Mouse (Mus musculus) gastrocnemius, postnatal 36 days (tissue): ENCODE data around the gene Sspo. TPM values are rescaled to one million over a fixed set of nuclear protein-coding genes. Genes with fewer than 3 reads are reported as not detected.
"Not testable (repeated sequence)": the region's sequence is repeated elsewhere in the genome, so short reads cannot be mapped to it uniquely, and the experiment has no call there.

ENCODE experiments used
- DNase-seq, 2 experiments: peaks; one replicate each; pipeline ENCODE4 v3.0.0; 2022
- intact Hi-C: fragments of 180-260 bp; cut with DNase I; formaldehyde crosslinking; loops from one replicate; pipeline ENCODE4 v1.15.1; 2025
- total RNA-seq, 2 experiments: library from RNA; stranded (reverse); gene quantifications; 2 replicates each; pipeline ENCODE4 v1.2.3; 2021

Gene Sspo
- total RNA-seq, 2 experiments from 2014 or later = 0.39 to 0.54 TPM

- no peak for DNase-seq
- intact Hi-C loops = no loop called here
Measured at GRCm38 (mm10) chr6:48467490-48467889, 19.5 kb downstream of the Sspo start.

DNA sequence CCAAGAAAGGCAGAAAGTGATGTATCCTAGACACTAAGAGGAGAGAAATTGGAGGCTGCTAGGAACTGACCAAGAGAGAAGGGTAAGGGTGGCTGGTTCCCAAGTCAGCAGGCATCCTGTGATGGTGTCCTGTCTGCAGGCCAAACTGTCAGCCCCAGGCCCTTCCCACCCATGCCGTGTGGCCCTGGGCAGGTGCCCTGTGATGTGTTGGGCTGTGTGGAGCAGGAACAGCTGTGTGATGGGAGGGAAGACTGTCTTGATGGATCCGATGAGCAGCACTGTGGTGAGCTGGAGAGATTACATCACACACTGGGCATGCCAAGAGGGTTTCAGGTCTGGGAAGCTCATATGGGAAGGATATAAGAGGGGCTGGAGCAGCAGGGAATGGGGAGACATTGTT, 22.7 kb downstream of the Sspo start:
- no peak for DNase-seq
- intact Hi-C loops = no loop called here

DNA sequence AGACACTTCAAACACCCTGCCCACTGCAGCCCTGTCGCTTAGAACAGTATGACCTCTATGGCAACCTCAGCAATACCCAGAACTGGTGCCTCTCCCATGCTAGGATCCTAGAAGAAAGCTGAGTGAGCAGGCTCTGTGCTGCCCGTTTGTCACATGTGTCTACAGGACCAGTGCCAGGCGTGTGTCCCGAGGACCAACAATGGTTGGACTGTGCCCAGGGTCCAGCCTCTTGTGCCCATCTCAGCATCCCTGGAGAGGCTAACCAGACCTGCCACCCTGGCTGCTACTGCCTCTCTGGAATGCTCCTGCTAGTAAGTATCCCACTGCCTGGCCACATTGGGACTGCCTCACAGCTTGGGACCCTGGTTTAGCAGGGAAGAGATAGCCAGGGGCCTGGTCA, 30.4 kb downstream of the Sspo start:
- intact Hi-C loops = no loop called here
- DNase-seq = no peak

DNA sequence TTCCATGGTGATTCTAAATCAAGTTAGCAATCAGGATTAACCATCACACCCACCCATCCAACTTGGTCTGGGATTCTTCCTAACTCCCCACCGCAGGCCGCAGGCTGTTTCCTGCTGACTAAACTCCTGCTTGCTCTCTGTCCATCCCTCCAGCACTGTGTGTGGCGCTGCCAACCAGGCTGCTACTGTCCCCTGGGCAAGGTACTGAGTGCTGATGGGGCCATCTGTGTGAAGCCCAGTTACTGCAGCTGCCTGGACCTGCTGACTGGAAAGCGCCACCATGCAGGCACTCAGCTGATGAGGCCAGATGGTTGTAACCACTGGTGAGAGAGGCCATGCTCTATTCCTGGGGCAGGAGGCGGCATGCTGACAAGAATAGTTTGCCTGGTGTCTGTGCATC, 34.5 kb downstream of the Sspo start:
- no peak for DNase-seq
- intact Hi-C loops = no loop called here

DNA sequence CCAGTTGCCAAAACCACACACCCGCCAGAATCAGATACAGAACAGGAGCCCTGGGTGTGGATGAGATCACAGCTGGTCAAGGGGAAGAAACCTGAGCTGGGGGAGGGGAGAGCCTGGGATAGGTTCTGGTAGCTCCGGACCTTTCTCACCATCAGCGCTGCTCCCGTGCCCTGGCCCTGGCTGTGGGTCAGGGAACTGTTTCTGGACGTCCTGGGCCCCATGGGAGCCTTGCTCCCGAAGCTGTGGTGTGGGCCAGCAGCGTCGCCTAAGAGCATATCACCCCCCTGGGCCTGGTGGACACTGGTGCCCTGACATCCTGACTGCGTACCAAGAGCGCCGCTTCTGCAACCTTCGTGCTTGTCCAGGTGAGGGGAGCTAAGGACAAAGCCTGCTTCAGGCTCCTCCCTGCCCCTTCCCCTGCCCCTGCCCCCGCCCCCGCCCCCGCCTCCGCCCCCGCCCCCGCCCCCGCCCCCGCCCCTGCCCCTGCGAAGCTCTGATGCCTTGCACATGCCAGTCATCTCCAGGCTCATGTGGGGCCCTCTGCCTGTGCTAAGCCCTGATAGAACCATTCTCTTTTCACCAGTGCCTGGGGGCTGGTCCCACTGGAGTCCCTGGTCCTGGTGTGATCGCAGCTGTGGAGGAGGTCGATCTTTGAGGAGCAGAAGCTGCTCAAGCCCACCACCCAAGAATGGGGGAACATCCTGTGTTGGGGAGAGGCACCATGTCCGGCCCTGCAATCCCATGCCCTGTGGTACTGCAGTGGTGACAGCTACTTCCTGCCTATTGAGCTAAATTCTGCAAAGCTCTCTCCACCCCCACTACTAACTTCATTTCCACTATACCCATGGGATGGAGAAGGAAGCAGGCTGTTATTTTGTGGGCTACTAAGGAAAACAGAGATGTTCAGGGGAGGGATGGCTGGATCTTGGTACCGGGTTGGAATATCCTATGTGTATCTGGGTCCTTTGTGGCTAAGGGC, 40.0 kb downstream of the Sspo start:
- peak; percentile 47 to 57 for DNase-seq
- intact Hi-C loops = no loop called here

DNA sequence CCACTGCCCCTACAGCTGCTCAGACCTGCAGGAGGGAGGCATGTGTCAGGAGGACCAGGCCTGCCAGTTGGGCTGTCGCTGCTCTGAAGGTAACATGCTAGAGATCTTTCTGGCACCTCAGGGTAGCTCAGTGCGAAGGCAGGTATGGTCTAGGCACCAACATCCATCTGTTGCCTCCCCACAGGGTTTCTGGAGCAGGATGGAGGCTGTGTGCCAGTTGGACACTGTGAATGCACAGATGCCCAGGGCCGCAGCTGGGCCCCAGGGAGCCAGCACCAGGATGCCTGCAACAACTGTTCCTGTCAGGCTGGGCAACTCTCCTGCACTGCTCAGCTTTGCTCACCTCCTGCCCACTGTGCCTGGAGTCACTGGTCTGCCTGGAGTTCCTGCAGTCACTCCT, 41.7 kb downstream of the Sspo start:
- intact Hi-C loops = no loop called here
- no peak for DNase-seq

GRCm38 (mm10) chr6:48491361-48491760, 43.3 kb downstream of the Sspo start:
- DNase-seq = no peak
- intact Hi-C loops = no loop called here

- intact Hi-C loops = no loop called here
- DNase-seq = no peak
Measured at GRCm38 (mm10) chr6:48493136-48493730, 45.2 kb downstream of the Sspo start.

DNA sequence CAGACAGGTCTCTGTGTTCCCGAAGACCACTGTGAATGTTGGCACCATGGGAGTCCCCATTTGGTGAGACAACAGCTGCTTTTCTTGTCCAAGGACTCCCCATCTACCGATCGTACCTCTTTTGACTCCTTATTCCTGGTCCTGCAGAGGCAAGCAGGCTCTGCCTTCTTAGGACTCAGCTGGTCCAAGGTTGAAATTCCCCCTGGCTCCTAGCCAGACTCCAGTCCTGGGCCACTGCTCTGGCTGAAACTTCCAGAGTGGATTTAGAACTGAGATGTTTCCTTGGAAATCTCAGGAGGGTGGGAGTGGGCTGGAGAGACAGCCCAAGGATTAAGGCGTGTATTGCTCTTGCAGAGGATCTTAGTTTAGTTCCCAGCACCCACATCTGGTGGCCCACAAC, 49.5 kb downstream of the Sspo start:
- no peak for DNase-seq
- intact Hi-C loops = loop anchor here (5.0 kb wide), 1 partner anchor 35 kb away; no protein-coding TSS in a partner anchor

DNA sequence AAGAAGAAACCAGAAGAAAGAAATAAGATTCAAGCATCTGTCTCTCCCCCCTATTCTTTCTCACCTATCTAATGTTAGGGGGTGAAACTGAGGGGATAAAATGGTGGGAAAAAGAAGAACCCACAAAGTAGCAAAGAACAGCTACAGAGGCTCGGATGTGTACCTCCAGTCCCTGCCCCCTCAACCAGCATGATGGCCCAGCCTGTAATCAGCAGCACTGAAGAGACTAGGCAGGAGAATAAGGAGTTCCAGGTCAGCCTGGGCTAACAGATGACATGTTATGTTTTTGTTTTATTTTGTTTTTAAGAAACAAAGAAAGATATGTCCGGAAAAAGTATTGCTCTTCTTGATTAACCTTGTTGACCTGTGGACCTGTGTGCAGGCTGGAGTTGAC, 55.8 kb downstream of the Sspo start:
- intact Hi-C loops = loop anchor here (2.0 kb wide), 1 partner anchor 59 kb away; the partner anchor contains the start of gene Zfp467
- no peak for DNase-seq

DNA sequence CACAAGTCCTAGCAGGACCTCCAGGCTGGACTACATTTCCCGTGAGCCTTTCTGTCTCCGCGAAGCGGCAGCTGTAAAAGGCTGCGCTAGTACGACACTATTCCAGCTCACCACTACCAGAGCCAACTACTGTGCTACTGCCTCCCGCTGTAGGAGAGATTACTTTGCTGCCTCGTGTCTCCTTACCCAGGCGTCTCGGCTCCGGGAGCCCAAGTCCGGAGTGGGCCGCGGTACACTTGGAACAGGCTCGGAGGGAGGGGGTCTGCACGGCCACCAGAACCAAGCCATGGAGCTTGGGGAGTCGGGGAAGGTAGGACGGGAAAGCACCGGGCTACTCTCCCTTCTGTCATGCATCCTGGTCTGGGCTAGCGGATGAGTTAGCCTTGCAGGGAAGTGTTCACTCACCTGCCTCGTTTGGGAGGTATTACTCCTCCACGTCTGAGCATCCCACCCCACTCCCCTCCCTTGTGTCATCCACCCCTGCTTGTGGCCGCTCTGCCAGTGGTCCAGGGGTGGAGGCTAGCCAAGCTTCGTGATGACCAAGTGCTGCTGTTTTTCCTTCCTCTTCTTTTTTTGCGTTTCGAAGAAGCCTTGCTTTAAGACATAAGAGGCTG, 56.3 kb downstream of the Sspo start:
- intact Hi-C loops = loop anchor here (2.0 kb wide), 1 partner anchor 60 kb away; the partner anchor contains the start of gene Zfp467
- DNase-seq = peak; percentile 63 to 64

DNA sequence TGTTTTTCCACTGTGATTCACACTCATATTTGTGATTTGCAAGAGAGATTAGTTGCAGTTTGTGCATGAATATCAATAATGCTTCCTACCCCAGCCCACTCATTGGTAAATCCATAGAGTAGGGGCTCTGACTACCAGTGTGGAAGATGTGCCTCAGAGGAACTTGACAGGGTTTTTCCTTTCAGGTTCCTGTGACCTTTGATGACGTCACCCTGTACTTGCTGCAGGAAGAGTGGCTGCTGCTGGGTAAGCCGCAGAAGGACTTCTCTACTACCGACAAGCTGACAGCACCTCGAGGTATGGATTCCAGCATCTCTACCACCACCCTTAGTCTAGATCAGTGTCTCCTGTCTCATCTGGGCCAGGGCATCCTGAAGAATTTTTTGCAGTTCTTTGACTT, 60.1 kb downstream of the Sspo start:
- no peak for DNase-seq
- intact Hi-C loops = no loop called here

- intact Hi-C loops = no loop called here
- no peak for DNase-seq
Measured at GRCm38 (mm10) chr6:48510426-48510825, 62.4 kb downstream of the Sspo start.

- intact Hi-C loops = no loop called here
- no peak for DNase-seq
Measured at GRCm38 (mm10) chr6:48511861-48512260, 63.8 kb downstream of the Sspo start.

DNA sequence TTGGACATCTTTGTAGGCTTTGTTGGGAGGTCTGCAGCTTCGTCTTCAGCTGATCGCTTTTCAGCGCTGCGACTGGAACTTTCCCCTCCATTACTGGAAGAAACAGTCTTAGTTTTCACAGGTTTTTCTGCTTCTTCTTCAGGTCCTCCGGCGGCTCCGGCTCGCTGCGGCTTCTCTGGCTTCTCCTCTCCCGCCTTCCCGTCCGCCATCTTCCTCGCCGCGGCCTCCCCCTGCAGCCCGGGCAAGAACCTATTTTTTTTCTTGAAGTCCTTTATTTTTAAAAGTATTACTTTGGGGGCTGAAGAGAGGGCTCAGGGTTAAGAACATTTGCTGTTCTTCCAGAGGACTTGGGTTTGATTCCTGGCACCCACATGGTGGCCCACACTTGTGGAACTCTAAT, 76.9 kb downstream of the Sspo start:
- intact Hi-C loops, DNase-seq: not testable (repeated sequence)

DNA sequence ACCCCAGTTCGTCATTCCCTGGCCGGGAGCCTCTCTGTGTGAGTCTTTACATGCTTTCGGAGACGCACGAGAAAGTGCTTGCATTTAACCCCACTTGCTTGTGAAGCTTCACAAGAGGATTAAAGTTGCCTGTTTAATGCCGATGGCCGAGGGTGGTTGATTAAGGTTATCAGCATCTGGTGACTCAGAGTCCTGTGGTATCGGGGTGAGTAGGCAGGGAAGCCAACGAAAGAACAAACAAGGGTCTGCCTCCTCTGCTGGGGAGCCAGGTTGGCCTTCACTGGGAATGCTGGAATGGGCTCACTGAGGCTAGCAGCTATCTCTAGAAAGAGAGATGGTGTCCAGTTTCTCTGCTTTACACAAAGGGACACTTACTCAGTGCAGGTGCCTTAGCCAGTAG, 79.9 kb downstream of the Sspo start:
- intact Hi-C loops = no loop called here

DNA sequence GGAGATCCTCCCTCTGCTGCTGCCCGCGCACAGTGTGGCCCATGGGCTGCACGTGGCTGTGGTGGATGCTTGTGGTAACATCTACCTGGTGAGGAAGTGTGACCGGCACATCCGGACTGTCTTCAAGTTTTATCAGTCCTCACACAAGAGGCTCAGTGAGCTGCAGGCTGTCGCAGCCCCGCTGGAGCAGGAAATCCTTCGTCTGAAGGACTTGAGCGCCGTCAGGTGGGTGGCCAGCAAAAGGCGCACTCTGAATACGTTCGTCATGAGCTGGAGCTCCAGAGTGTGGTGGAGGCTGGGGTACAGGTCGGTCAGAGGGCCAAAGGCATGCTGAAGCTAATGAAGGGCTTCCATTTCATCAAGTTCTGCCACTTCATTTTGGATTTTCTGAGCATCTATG, 81.2 kb downstream of the Sspo start:
- intact Hi-C loops = no loop called here
- DNase-seq = no peak

More for the DNA sequence above, 79.9 kb downstream of the Sspo start:
- no peak for DNase-seq

- intact Hi-C loops = loop anchor here (5.0 kb wide), 1 partner anchor 33 kb away; no protein-coding TSS in a partner anchor
- no peak for DNase-seq
Measured at GRCm38 (mm10) chr6:48529871-48530440, 81.9 kb downstream of the Sspo start.

DNA sequence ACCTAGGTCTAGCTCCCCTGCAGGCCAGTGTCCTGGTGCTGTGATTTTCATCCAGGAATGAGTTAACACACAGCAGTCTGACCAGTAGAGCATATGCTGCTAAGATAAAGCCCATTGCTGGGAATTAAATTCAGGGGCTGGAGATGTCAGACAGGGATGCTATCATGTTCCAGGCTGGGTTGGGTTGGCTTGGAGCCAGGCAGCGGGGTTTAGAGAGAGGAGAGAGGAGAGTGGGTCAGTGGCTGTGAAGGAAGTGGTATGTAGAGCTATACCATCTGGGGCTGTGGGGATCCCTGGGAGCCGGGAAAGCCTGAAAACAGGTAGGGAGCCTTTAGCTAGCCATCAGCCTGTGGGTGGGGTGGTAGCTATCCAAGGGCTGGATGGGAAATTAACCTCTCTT, 82.8 kb downstream of the Sspo start:
- intact Hi-C loops = loop anchor here (5.0 kb wide), 1 partner anchor 34 kb away; no protein-coding TSS in a partner anchor
- DNase-seq = no peak

DNA sequence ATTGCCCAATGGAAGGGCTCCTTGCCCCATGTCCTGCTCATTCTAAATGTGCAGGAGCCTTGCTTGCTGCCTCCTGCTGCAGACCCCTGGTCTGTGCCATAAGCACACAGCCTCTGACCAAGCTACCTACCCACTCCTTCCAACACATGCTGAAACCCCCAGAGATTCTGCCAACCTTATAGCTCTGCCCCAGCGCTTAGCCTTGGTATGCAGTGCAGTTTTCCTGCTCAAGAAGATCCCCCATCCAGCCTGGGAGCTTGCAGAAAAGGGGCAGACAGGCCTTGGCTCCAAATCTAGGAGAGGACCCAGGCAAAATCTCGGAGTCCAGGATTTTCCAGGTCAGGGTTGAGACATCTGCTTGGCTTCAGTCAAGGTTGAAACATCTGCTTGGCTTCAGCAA, 85.4 kb downstream of the Sspo start:
- no peak for DNase-seq
- intact Hi-C loops = loop anchor here (5.0 kb wide), 1 partner anchor 36 kb away; no protein-coding TSS in a partner anchor

DNA sequence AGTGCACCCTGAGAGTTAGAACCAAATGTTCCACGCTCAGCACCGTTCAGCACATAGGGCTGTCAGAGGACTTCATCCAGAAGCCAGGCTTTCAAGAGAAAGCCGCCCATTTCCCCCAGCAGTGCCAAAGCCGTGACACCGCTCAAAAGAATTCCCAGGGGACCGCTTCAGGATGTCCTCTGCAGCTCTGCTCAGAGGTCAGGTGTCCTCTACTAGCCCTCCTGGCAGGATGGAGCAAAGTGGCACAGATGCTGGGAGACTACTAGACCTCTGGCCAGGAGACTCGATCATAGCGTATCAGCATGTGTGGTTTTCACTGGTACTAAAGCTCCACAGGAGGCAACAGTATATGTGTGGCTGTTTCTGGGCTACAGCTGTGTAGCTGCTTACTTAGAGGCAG, 86.9 kb downstream of the Sspo start:
- intact Hi-C loops = loop anchor here (5.0 kb wide), 2 partner anchors 38 to 358 kb away; no protein-coding TSS in a partner anchor
- DNase-seq = no peak
